ENCODE assay signal across 9 mouse cellular contexts in the genomic region with DNA sequence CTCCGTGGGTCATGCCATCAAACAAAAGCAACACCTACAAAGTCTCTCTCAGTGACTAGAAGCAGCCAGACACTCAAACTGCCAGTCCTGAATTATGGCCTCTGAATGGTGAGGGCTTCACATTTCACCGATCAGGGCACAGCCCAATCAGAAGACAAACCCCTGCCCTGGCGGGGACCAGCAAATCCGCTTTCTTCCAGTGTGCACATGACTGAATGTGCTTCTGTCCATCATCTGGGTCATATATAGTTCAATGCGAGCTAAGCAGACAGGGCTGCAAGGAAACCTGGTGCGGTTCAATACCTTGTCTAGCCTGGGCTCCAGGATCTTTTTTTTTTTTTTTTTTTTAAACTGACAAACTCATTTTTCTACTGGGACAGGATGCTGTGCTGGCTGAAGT.
DNase-seq lines count a peak whose midpoint lies in the region; ATAC-seq and TF ChIP-seq lines count a peak whose summit lies in the region.
"Had no signal": no experiment of that assay in that cellular context is flagged by ENCODE, and none has a peak within 500 bp of the region (broad histone marks: within the 10 kb centered on the region; RNA-seq: fewer than 3 reads in every experiment).

No protein-coding gene starts in this region.

- no peaks in the 10 kb centered on the region for H3K36me3 ChIP-seq in hindbrain, embryonic 15.5 days
- H3K36me3 ChIP-seq: G1E had no signal

- H3K27ac ChIP-seq in gastrocnemius, adult 2 months, result peak overlapping the region; percentile 88
- H3K27ac ChIP-seq in hindbrain, embryonic 15.5 days (replicated peaks), result peak overlapping the region; percentile 94

- intact Hi-C loops in gastrocnemius, adult 2 months (cut with DNase I), result no loop called here
- intact Hi-C loops in left cerebral cortex, postnatal 4 days (cut with DNase I), result no loop called here

- H3K9ac ChIP-seq in hindbrain, embryonic 15.5 days, result peak overlapping the region; percentile 64

- 5% methylated on average over 6 of the region's 6 CpGs for WGBS in hindbrain, embryonic 15.5 days

- no peaks in the 10 kb centered on the region for H3K27me3 ChIP-seq in hindbrain, embryonic 15.5 days

- H3K4me2 ChIP-seq in hindbrain, embryonic 15.5 days, result peak overlapping the region; percentile 82

- peak overlapping the region; percentile 86 for H3K4me3 ChIP-seq in gastrocnemius, adult 2 months
- peak overlapping the region; percentile 65 for H3K4me3 ChIP-seq in hindbrain, embryonic 15.5 days

- peaks cover 17% of the 10 kb centered on the region for H3K4me1 ChIP-seq in hindbrain, embryonic 15.5 days (replicated peaks)

- no peak for TF ChIP-seq CTCF in gastrocnemius, adult 2 months (IDR thresholded peaks at IDR 0.05)

- ATAC-seq in frontal cortex, adult (ENCODE audit: low TSS enrichment), result peak; percentile 36
- ATAC-seq in hindbrain, embryonic 15.5 days (ENCODE audit: low FRiP score, low read depth), result peak; percentile 89

- H3K9me3 ChIP-seq in hindbrain, embryonic 15.5 days, result no peaks in the 10 kb centered on the region
- H3K9me3 ChIP-seq: G1E had no signal

- no peak for DNase-seq in frontal cortex, postnatal 25 days (ENCODE audit: low spot score in 2 of 2)
- peak; percentile 42 to 44 for DNase-seq in cerebellum, postnatal 14 days
- peak; percentile 82 for DNase-seq in gastrocnemius, adult 2 months
- DNase-seq in left cerebral cortex, postnatal 4 days, result peak; percentile 70
- peak; percentile 97 for DNase-seq in mesoderm, embryonic 11.5 days (ENCODE audit: low read depth, low spot score)
- peak; percentile 5 for DNase-seq in right cerebral cortex, postnatal 25 days

Comparison
In these comparisons a context has a peak if more than half of its experiments do, and no peak if none do; other contexts are left out.
1. DNase-seq: peak in cerebellum, postnatal 14 days (2 of 2), gastrocnemius, adult 2 months (single experiment), left cerebral cortex, postnatal 4 days (single experiment), mesoderm, embryonic 11.5 days (single experiment) and right cerebral cortex, postnatal 25 days (single experiment); none in frontal cortex, postnatal 25 days (0 of 2).